Mouse (Mus musculus) small intestine, adult 2 months (tissue): Measurements from ENCODE around the gene Mfsd12. TPM values are rescaled to one million over a fixed set of nuclear protein-coding genes. Genes with fewer than 3 reads are reported as not detected.

Source experiments
- H3K27ac ChIP-seq: fragments of 200-500 bp; 2 replicates; pipeline ENCODE4 v1.5.1; 2012; ENCODE audit warnings: low read depth, low read length, control low read depth, inconsistent platforms; ENCODE audit not compliant: insufficient read depth
- H3K27me3 ChIP-seq: fragments of 200-500 bp; 2 replicates; pipeline ENCODE4 v1.6.1; 2012; ENCODE audit warnings: mild to moderate bottlenecking, moderate library complexity, low read length, inconsistent platforms; ENCODE audit not compliant: control insufficient read depth, insufficient read depth
- H3K36me3 ChIP-seq: fragments of 200-500 bp; 2 replicates; pipeline ENCODE4 v1.6.1; 2012; ENCODE audit warnings: mild to moderate bottlenecking, low read length, control low read depth, inconsistent platforms; ENCODE audit not compliant: control insufficient read depth, insufficient read depth
- H3K4me1 ChIP-seq: fragments of 200-500 bp; 2 replicates; pipeline ENCODE4 v1.6.1; 2012; ENCODE audit warnings: low read length, inconsistent platforms, mixed read lengths; ENCODE audit not compliant: control insufficient read depth, insufficient read depth, insufficient read length
- H3K4me3 ChIP-seq: fragments of 200-500 bp; 2 replicates; pipeline ENCODE4 v1.5.1; 2012; ENCODE audit warnings: low read depth, mild to moderate bottlenecking, control low read depth, inconsistent platforms, low read length, moderate library complexity
- CTCF ChIP-seq: fragments of 200-500 bp; IDR thresholded peaks from 2 replicates; pipeline ENCODE4 v1.5.1; 2012; ENCODE audit warnings: low read depth, mild to moderate bottlenecking, control low read depth, inconsistent platforms, low read length, moderate library complexity, mixed read lengths; ENCODE audit not compliant: insufficient replicate concordance, insufficient read length; ENCODE audit errors: extremely low read depth
- POLR2A ChIP-seq: fragments of 200-500 bp; IDR thresholded peaks from 2 replicates; pipeline ENCODE4 v1.6.1; 2012; ENCODE audit warnings: low read depth, mild to moderate bottlenecking, control low read depth, inconsistent platforms, low read length, moderate library complexity
- WGBS: fragments of 180-500 bp; shearing (Covaris S2); methylation state at CpG from one replicate; pipeline ENCODE4 v1.1.7; 2018; 5-methylcytosine and 5-hydroxymethylcytosine counted together
- polyA plus RNA-seq: library from polyadenylated mRNA; depleted of rRNA; stranded (reverse); fragments of >200 nt; gene quantifications from 2 replicates; pipeline ENCODE4 v1.2.3, GENCODE M21; 2012

Mfsd12 gene
- polyA plus RNA-seq, 1 experiment, result 22.7 TPM

DNA sequence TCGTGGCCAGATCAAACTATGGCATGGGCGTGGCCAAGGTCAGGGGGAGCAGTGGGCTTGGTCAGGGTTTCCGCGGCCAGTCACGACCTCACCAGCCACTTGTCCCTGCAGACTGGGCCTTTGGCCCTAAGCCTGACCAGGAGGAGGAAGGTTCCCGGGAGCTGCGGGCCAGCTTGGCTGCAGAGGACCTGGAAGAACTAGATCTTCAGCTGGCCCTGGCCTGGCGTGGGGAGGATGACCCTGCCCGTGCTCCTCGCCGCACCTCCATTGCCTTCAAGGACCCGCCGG, 33.3 kb downstream of the Mfsd12 start:
- H3K36me3 ChIP-seq, result peaks cover 37% of the 10 kb centered on the region
- H3K4me3 ChIP-seq, result no peak overlapping the region
- TF ChIP-seq POLR2A (no peak), CTCF (no peak)
- peaks cover 29% of the 10 kb centered on the region for H3K4me1 ChIP-seq
- H3K27ac ChIP-seq, result no peak overlapping the region
- no peaks in the 10 kb centered on the region for H3K27me3 ChIP-seq
- 89% methylated on average over 13 of the region's 13 CpGs for WGBS

- Histone ChIP-seq H3K36me3 (peaks cover 39% of the 10 kb centered on the region), H3K27me3 (no peaks in the 10 kb centered on the region), H3K27ac (peak overlapping the region; percentile 100), H3K4me3 (peak overlapping the region; percentile 65), H3K4me1 (peaks cover 27% of the 10 kb centered on the region)
- TF ChIP-seq CTCF (no peak), POLR2A (no peak; the same call in 1 of the 2 replicates)
- 38% methylated on average over 6 of the region's 6 CpGs for WGBS
These were observed 35.0 kb downstream of the Mfsd12 start for GRCm38 (mm10) chr10:81392270-81392669.

DNA sequence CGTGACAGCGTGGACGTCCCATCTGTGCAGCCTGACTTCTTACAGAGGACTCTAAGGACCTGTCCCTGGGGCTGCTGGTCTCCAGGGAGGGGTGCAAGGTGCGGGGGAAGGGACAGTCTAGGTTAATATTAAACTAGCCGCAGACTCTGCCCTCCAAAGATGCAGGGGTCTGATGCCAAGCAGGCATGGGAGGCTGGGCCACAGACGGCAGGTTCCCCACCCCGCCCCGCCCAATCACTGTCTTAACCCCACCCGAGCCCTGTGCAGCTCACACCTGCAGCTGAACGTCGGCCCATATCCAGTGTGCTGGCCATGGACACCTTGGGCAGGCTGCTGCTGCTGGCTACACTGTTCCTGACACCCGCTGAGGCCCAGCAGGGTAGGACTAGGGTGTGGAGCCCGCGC, 35.5 kb downstream of the Mfsd12 start, which contains the start of gene Smim24:
Gene Smim24 (plus strand): TSS at position 271 of the 405 bp plus-strand sequence.
- Histone ChIP-seq H3K27ac (peak within 1 kb of the TSS; percentile 100), H3K27me3 (no peaks in the 10 kb centered on the region), H3K36me3 (peaks cover 34% of the 10 kb centered on the region), H3K4me3 (peak within 1 kb of the TSS; percentile 72), H3K4me1 (peaks cover 27% of the 10 kb centered on the region)
- 15% methylated on average over 14 of the region's 14 CpGs for WGBS
- TF ChIP-seq POLR2A (peak; percentile 95; the same call in 1 of the 2 replicates), CTCF (no peak)

GRCm38 (mm10) chr10:81393456-81394063, 36.3 kb downstream of the Mfsd12 start:
- TF ChIP-seq CTCF (no peak), POLR2A (no peak)
- H3K4me1 ChIP-seq, result peaks cover 27% of the 10 kb centered on the region
- H3K27ac ChIP-seq, result peak overlapping the region; percentile 99

GRCm38 (mm10) chr10:81395127-81395526, 37.8 kb downstream of the Mfsd12 start:
- no peak for TF ChIP-seq POLR2A
- peak; percentile 95 for TF ChIP-seq CTCF
- peaks cover 29% of the 10 kb centered on the region for H3K36me3 ChIP-seq
- H3K4me1 ChIP-seq, result peaks cover 20% of the 10 kb centered on the region
- H3K27me3 ChIP-seq, result no peaks in the 10 kb centered on the region
- peak overlapping the region; percentile 72 for H3K4me3 ChIP-seq
- 16% methylated on average over 5 of the region's 5 CpGs for WGBS
- H3K27ac ChIP-seq, result peak overlapping the region; percentile 99; the same call in 1 of the 2 replicates

More at GRCm38 (mm10) chr10:81393456-81394063, 36.3 kb downstream of the Mfsd12 start:
- Histone ChIP-seq H3K4me3 (peak overlapping the region; percentile 72), H3K27me3 (no peaks in the 10 kb centered on the region), H3K36me3 (peaks cover 27% of the 10 kb centered on the region)
- 2% methylated on average over 19 of the region's 19 CpGs for WGBS

GRCm38 (mm10) chr10:81395865-81396264, 38.6 kb downstream of the Mfsd12 start:
- TF ChIP-seq CTCF (no peak), POLR2A (0 out of 2 replicates have a peak, but pooled peaks have one; percentile 15)
- H3K4me3 ChIP-seq, result peak overlapping the region; percentile 72
- H3K4me1 ChIP-seq, result peaks cover 13% of the 10 kb centered on the region; the same call in 1 of the 2 replicates
- H3K27ac ChIP-seq, result no peak overlapping the region
- no peaks in the 10 kb centered on the region for H3K27me3 ChIP-seq
- WGBS, result 92% methylated on average over 4 of the region's 4 CpGs
- peaks cover 32% of the 10 kb centered on the region for H3K36me3 ChIP-seq

DNA sequence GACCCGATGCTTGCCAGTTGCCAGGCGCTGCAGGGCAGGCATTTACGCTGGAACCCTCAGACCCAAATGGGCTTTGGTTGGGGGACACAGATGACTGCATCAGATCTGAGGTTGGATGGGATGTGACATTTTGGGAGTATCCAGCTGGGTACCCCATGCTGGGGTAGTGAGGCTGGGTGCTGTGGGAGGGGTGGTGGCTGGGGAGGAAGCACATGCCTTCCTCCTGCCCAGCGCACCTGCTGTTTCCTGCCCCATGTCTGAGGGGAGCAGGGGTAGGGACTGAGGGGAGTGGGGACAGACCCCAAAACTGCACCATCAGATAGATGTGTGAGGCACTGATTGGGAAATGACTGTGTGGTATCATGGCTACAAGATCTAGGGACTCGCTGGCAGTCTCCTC, 39.5 kb downstream of the Mfsd12 start:
- no peak for TF ChIP-seq CTCF
- 0 out of 2 replicates have a peak, but pooled peaks have one; percentile 18 for TF ChIP-seq POLR2A
- H3K4me1 ChIP-seq, result peaks cover 11% of the 10 kb centered on the region
- H3K27ac ChIP-seq, result no peak overlapping the region
- peaks cover 32% of the 10 kb centered on the region for H3K36me3 ChIP-seq
- WGBS, result 80% methylated on average over 5 of the region's 5 CpGs
- no peak overlapping the region for H3K4me3 ChIP-seq
- H3K27me3 ChIP-seq, result no peaks in the 10 kb centered on the region
